Mouse (Mus musculus): ENCODE results near the gene Rasgrp2. TPM values are rescaled to one million over a fixed set of nuclear protein-coding genes. Genes with fewer than 3 reads are reported as not detected.

The Rasgrp2 gene
- polyA plus RNA-seq, 1 experiment from 2014 or later = 47.8 TPM

DNA sequence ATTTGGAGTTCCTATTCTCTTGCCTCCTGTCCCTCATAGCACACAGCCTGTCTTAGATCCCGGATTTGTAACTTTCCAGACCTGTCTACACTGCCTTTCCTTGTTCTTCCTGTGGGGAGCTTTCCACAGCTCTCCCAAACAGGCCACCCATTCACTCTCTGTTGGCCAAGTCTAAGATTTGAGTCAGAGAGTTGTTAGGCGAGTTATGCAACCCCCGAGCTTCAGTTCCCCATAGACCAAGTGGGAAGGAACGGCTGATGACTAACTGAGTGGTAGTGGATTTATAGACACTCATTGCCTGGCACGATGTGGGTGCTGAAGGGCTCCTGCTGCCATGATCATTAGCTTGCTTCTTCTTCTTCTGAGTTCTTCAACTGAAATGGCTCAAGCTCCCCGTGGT lies 60.4 kb downstream of the Rasgrp2 start:
- Histone ChIP-seq H3K4me2 (replicated peaks; ENCODE audit: low read depth, low read length) (no peak overlapping the region), H3K4me3 (ENCODE audit: low read depth, low read length) (no peak overlapping the region), H3K27ac (ENCODE audit: low read length) (no peak overlapping the region), H3K36me3 (ENCODE audit: control insufficient read depth, insufficient read depth, low read length) (no peaks in the 10 kb centered on the region), H3K9ac (replicated peaks; ENCODE audit: low read depth, low read length) (no peak overlapping the region), H3K27me3 (ENCODE audit: control insufficient read depth, insufficient read depth, low read length) (no peaks in the 10 kb centered on the region), H3K9me3 (ENCODE audit: control insufficient read depth, low read depth, low read length) (no peaks in the 10 kb centered on the region), H3K4me1 (ENCODE audit: control insufficient read depth, insufficient read depth, low read length) (no peaks in the 10 kb centered on the region; the same call in 1 of the 2 replicates)
- no peak for ATAC-seq (ENCODE audit: insufficient number of reproducible peaks, insufficient read depth, low FRiP score, low read depth)
- 74% methylated on average over 6 of the region's 6 CpGs for WGBS

DNA sequence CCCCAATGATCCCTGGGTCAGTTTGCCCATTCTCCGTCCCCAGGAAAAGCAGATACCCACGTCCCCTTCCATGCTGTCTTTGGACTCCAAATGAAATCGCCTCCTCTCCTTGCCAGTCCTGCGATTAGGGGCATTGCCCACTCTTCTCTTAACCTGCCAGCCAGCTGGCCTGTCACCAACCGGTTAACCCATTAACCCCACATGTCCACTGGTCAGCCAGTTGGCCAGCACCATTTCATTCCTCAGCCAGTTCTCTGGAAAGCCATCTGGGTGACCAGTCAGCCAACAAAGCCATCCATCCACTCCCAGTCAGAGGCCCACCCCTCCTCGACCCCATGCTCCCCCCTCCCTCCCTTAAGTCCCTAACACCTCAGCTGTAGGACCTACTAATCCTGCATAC lies 63.7 kb downstream of the Rasgrp2 start:
- H3K9me3 ChIP-seq (ENCODE audit: control insufficient read depth, low read depth, low read length) = 0 out of 2 replicates have a peak, but pooled peaks cover 3% of the 10 kb centered on the region
- no peak overlapping the region for H3K4me2 ChIP-seq (replicated peaks; ENCODE audit: low read depth, low read length)
- 35% methylated on average over 6 of the region's 6 CpGs for WGBS
- H3K4me1 ChIP-seq (ENCODE audit: control insufficient read depth, insufficient read depth, low read length) = no peaks in the 10 kb centered on the region; the same call in 1 of the 2 replicates
- no peak overlapping the region for H3K27ac ChIP-seq (ENCODE audit: low read length)
- no peaks in the 10 kb centered on the region for H3K36me3 ChIP-seq (ENCODE audit: control insufficient read depth, insufficient read depth, low read length)
- no peaks in the 10 kb centered on the region for H3K27me3 ChIP-seq (ENCODE audit: control insufficient read depth, insufficient read depth, low read length)
- H3K9ac ChIP-seq (replicated peaks; ENCODE audit: low read depth, low read length) = no peak overlapping the region
- no peak for ATAC-seq (ENCODE audit: insufficient number of reproducible peaks, insufficient read depth, low FRiP score, low read depth)
- H3K4me3 ChIP-seq (ENCODE audit: low read depth, low read length) = no peak overlapping the region

DNA sequence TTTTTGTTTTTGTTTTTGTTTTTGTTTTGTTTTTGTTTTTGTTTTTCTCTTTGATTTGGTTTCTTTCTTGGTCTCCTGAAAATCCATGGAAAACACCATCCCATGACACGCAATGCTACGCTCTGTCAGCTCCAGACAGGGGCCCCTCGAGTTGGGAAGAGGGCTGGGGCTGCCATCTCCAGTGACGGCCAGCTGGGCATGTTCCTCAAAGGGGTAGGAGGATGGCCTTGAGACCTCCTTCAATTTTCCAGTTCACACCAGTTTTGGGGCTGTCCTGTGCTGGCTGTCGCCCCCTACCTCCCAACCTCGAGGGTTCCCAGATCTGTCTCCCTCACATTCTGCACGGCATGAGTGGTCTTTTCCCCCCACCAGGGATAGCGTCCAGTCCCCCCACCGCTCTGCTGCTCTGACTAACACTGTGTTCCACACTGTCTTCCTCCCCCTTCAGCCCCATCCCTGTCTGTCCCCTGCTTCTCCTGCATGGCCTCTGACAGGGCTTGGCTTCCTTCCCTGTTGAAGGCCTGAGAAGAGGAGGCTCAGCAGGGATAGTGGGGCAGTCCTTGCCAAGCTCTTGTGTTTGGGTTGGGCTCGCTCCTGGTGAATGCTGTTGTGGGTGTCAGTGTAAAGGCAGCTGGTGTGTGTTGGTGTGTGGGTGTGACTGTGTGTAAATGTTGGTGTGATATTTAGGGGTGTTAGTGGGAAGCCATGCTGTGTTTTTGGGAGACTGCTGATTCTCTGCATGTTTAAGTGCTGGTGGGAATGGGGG lies 65.3 kb downstream of the Rasgrp2 start:
- Histone ChIP-seq H3K4me1 (ENCODE audit: control insufficient read depth, insufficient read depth, low read length) (no peaks in the 10 kb centered on the region; the same call in 1 of the 2 replicates), H3K9ac (replicated peaks; ENCODE audit: low read depth, low read length) (no peak overlapping the region), H3K4me2 (replicated peaks; ENCODE audit: low read depth, low read length) (no peak overlapping the region), H3K4me3 (ENCODE audit: low read depth, low read length) (no peak overlapping the region), H3K27ac (ENCODE audit: low read length) (no peak overlapping the region), H3K9me3 (ENCODE audit: control insufficient read depth, low read depth, low read length) (0 out of 2 replicates have a peak, but pooled peaks cover 3% of the 10 kb centered on the region), H3K36me3 (ENCODE audit: control insufficient read depth, insufficient read depth, low read length) (no peaks in the 10 kb centered on the region), H3K27me3 (ENCODE audit: control insufficient read depth, insufficient read depth, low read length) (no peaks in the 10 kb centered on the region)
- no peak for ATAC-seq (ENCODE audit: insufficient number of reproducible peaks, insufficient read depth, low FRiP score, low read depth)
- 50% methylated on average over 10 of the region's 10 CpGs for WGBS

Other genes starting within 250 kb of the Rasgrp2 start
- not detected in 2 replicates for gene Majin, start 215.0 kb upstream of the Rasgrp2 start, polyA plus RNA-seq (2014; fragmentation: Nextera tagmentation; extraction: Ambion mirVana)
- gene Gpha2, start 173.0 kb upstream of the Rasgrp2 start, polyA plus RNA-seq (2014; fragmentation: Nextera tagmentation; extraction: Ambion mirVana) = 0.90 TPM in 1 of 2 replicates, not detected in the other
- 22.1 and 23.5 TPM in 2 replicates for gene Ppp2r5b, start 163.5 kb upstream of the Rasgrp2 start, polyA plus RNA-seq (2014; fragmentation: Nextera tagmentation; extraction: Ambion mirVana)
- 9.2 and 10.4 TPM in 2 replicates for gene Atg2a, start 157.7 kb upstream of the Rasgrp2 start, polyA plus RNA-seq (2014; fragmentation: Nextera tagmentation; extraction: Ambion mirVana)
- 44.9 and 46.2 TPM in 2 replicates for gene Ehd1, start 122.6 kb upstream of the Rasgrp2 start, polyA plus RNA-seq (2014; fragmentation: Nextera tagmentation; extraction: Ambion mirVana)
- 2.2 and 2.3 TPM in 2 replicates for gene Cdc42bpg, start 92.9 kb upstream of the Rasgrp2 start, polyA plus RNA-seq (2014; fragmentation: Nextera tagmentation; extraction: Ambion mirVana)
- gene Men1, start 64.4 kb upstream of the Rasgrp2 start, polyA plus RNA-seq (2014; fragmentation: Nextera tagmentation; extraction: Ambion mirVana) = 40.0 and 41.3 TPM in 2 replicates
- 10.0 TPM in 2 replicates for gene Map4k2, start 58.2 kb upstream of the Rasgrp2 start, polyA plus RNA-seq (2014; fragmentation: Nextera tagmentation; extraction: Ambion mirVana)
- 126 and 139 TPM in 2 replicates for gene Sf1, start 35.6 kb upstream of the Rasgrp2 start, polyA plus RNA-seq (2014; fragmentation: Nextera tagmentation; extraction: Ambion mirVana)
- gene Pygm, start 14.9 kb upstream of the Rasgrp2 start, polyA plus RNA-seq (2014; fragmentation: Nextera tagmentation; extraction: Ambion mirVana) = 9.3 and 10.1 TPM in 2 replicates
- 2.5 and 2.6 TPM in 2 replicates for gene Nrxn2, start 19.4 kb downstream of the Rasgrp2 start, polyA plus RNA-seq (2014; fragmentation: Nextera tagmentation; extraction: Ambion mirVana)
- not detected in 2 replicates for gene Slc22a12, start 143.7 kb downstream of the Rasgrp2 start, polyA plus RNA-seq (2014; fragmentation: Nextera tagmentation; extraction: Ambion mirVana)